Mouse (Mus musculus): ENCODE data around the gene Kynu. TPM values are rescaled to one million over a fixed set of nuclear protein-coding genes. Genes with fewer than 3 reads are reported as not detected.

Gene Kynu
- 0.06 and 0.09 TPM in 2 replicates for polyA plus RNA-seq (2012; rRNA removed)

DNA sequence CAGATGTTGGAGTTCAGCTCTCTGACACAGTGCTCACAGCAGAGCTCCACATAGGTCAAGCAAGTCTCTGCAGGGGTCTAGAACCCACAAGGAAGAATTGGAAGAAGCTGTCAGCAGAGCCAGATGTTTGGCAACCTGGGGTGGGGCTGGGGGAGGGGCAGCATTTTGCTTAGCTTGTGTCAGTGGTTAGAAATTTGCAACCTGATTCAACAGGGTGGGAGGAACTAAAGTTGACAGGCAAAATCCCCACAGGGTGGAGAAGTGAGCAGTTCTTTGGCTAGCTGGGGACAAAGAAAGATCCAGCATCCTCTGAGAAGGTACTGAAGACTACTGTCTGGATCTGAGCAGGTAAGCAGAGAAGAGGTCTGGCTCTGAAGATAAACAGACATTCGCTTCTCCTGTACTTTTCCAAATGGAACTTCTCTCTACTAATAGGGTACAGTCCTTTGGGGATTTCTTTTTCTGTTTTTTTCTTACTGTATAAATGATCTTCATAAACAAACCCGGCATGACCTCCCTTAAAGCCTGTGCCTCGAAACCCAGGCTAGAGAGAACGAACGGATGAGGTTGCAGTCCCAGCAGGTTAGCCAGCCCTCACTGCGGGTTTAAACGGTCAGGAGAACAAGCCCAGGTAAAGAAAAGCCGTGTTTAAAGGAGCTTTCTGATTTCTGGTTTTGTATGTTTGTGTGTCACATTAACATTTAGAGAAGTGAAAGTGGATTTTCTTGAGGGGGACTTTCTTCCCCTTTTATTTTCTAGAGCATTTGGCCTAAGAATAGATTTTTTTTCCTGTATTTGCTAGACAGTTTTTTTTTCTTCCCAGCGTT, at the start of gene Kynu:
Gene Kynu, plus strand, starts transcription at position 268 of the 827 bp plus-strand sequence.

Other genes with a start within 250 kb of the Kynu start
- 0.78 and 0.98 TPM in 2 replicates for gene Arhgap15, start 193.5 kb downstream of the Kynu start, polyA plus RNA-seq (2012; rRNA removed)

Data from central nervous system, embryonic 18 days (tissue).